Mouse (Mus musculus): Measurements from ENCODE around the gene Sik2. TPM values are rescaled to one million over a fixed set of nuclear protein-coding genes. Genes with fewer than 3 reads are reported as not detected.

Gene Sik2
- polyA plus RNA-seq, 1 experiment from 2014 or later: 15.7 TPM

GRCm38 (mm10) chr9:50885600-50885987, 123.3 kb downstream of the Sik2 start:
- peaks cover 28% of the 10 kb centered on the region for H3K4me1 ChIP-seq (ENCODE audit: insufficient read depth)
- H3K4me3 ChIP-seq (ENCODE audit: low read depth, low read length): no peak overlapping the region
- TF ChIP-seq CTCF (IDR thresholded peaks at IDR 0.05; ENCODE audit: low read depth): no peak
- H3K9me3 ChIP-seq (ENCODE audit: low read depth, low read length): no peaks in the 10 kb centered on the region
- WGBS: 38% methylated on average over 1 of the region's 1 CpGs
- peak overlapping the region; percentile 48; the same call in 1 of the 2 replicates for H3K27ac ChIP-seq (ENCODE audit: low read depth)
- H3K9ac ChIP-seq: no peak overlapping the region
- no peaks in the 10 kb centered on the region for H3K27me3 ChIP-seq (ENCODE audit: insufficient read depth, low read length)
- H3K36me3 ChIP-seq (ENCODE audit: insufficient read depth): peaks cover 24% of the 10 kb centered on the region
- ATAC-seq (ENCODE audit: insufficient read depth): no peak
- peak; percentile 21 for DNase-seq
- no peak overlapping the region for H3K4me2 ChIP-seq

- Histone ChIP-seq H3K36me3 (ENCODE audit: insufficient read depth) (peaks cover 31% of the 10 kb centered on the region), H3K9me3 (ENCODE audit: low read depth, low read length) (no peaks in the 10 kb centered on the region), H3K4me1 (ENCODE audit: insufficient read depth) (peaks cover 28% of the 10 kb centered on the region), H3K27me3 (ENCODE audit: insufficient read depth, low read length) (no peaks in the 10 kb centered on the region), H3K4me2 (no peak overlapping the region), H3K4me3 (ENCODE audit: low read depth, low read length) (no peak overlapping the region), H3K9ac (no peak overlapping the region), H3K27ac (ENCODE audit: low read depth) (peak overlapping the region; percentile 74)
- peak; percentile 58 for ATAC-seq (ENCODE audit: insufficient read depth)
- DNase-seq: peak; percentile 87
- no peak for TF ChIP-seq CTCF (IDR thresholded peaks at IDR 0.05; ENCODE audit: low read depth)
- 37% methylated on average over 10 of the region's 10 CpGs for WGBS
Observed at GRCm38 (mm10) chr9:50884741-50885599, 123.9 kb downstream of the Sik2 start.

- H3K4me2 ChIP-seq: no peak overlapping the region
- no peaks in the 10 kb centered on the region for H3K9me3 ChIP-seq (ENCODE audit: low read depth, low read length)
- no peaks in the 10 kb centered on the region for H3K27me3 ChIP-seq (ENCODE audit: insufficient read depth, low read length)
- WGBS: 69% methylated on average over 8 of the region's 8 CpGs
- TF ChIP-seq CTCF (IDR thresholded peaks at IDR 0.05; ENCODE audit: low read depth): no peak
- H3K36me3 ChIP-seq (ENCODE audit: insufficient read depth): peaks cover 39% of the 10 kb centered on the region
- peak overlapping the region; percentile 74; the same call in 1 of the 2 replicates for H3K27ac ChIP-seq (ENCODE audit: low read depth)
- DNase-seq (no peak), ATAC-seq (ENCODE audit: insufficient read depth) (no peak)
- no peak overlapping the region for H3K4me3 ChIP-seq (ENCODE audit: low read depth, low read length)
- peaks cover 28% of the 10 kb centered on the region for H3K4me1 ChIP-seq (ENCODE audit: insufficient read depth)
- H3K9ac ChIP-seq: no peak overlapping the region
Observed at GRCm38 (mm10) chr9:50884093-50884492, 124.8 kb downstream of the Sik2 start.

- Histone ChIP-seq H3K4me2 (no peak overlapping the region), H3K9ac (no peak overlapping the region), H3K4me3 (ENCODE audit: low read depth, low read length) (no peak overlapping the region), H3K9me3 (ENCODE audit: low read depth, low read length) (no peaks in the 10 kb centered on the region), H3K4me1 (ENCODE audit: insufficient read depth) (peaks cover 22% of the 10 kb centered on the region), H3K27me3 (ENCODE audit: insufficient read depth, low read length) (no peaks in the 10 kb centered on the region), H3K27ac (ENCODE audit: low read depth) (no peak overlapping the region), H3K36me3 (ENCODE audit: insufficient read depth) (peaks cover 58% of the 10 kb centered on the region)
- no peak for ATAC-seq (ENCODE audit: insufficient read depth)
- DNase-seq: no peak
- 77% methylated on average over 2 of the region's 2 CpGs for WGBS
- no peak for TF ChIP-seq CTCF (IDR thresholded peaks at IDR 0.05; ENCODE audit: low read depth)
Observed at GRCm38 (mm10) chr9:50882183-50882582, 126.7 kb downstream of the Sik2 start.

GRCm38 (mm10) chr9:50877431-50877830, 131.4 kb downstream of the Sik2 start:
- no peak overlapping the region for H3K4me2 ChIP-seq

GRCm38 (mm10) chr9:50876287-50876686, 132.6 kb downstream of the Sik2 start:
- H3K4me2 ChIP-seq: no peak overlapping the region
- DNase-seq (no peak), ATAC-seq (ENCODE audit: insufficient read depth) (no peak)
- H3K9me3 ChIP-seq (ENCODE audit: low read depth, low read length): no peaks in the 10 kb centered on the region
- no peak overlapping the region for H3K9ac ChIP-seq
- H3K27me3 ChIP-seq (ENCODE audit: insufficient read depth, low read length): no peaks in the 10 kb centered on the region
- H3K27ac ChIP-seq (ENCODE audit: low read depth): no peak overlapping the region
- WGBS: 92% methylated on average over 3 of the region's 3 CpGs
- no peaks in the 10 kb centered on the region for H3K4me1 ChIP-seq (ENCODE audit: insufficient read depth)
- no peak for TF ChIP-seq CTCF (IDR thresholded peaks at IDR 0.05; ENCODE audit: low read depth)
- peaks cover 86% of the 10 kb centered on the region for H3K36me3 ChIP-seq (ENCODE audit: insufficient read depth)
- H3K4me3 ChIP-seq (ENCODE audit: low read depth, low read length): no peak overlapping the region

More at GRCm38 (mm10) chr9:50877431-50877830, 131.4 kb downstream of the Sik2 start:
- Histone ChIP-seq H3K9ac (no peak overlapping the region), H3K27ac (ENCODE audit: low read depth) (no peak overlapping the region), H3K4me1 (ENCODE audit: insufficient read depth) (no peaks in the 10 kb centered on the region), H3K4me3 (ENCODE audit: low read depth, low read length) (no peak overlapping the region), H3K36me3 (ENCODE audit: insufficient read depth) (peaks cover 90% of the 10 kb centered on the region), H3K27me3 (ENCODE audit: insufficient read depth, low read length) (no peaks in the 10 kb centered on the region), H3K9me3 (ENCODE audit: low read depth, low read length) (no peaks in the 10 kb centered on the region)
- TF ChIP-seq CTCF (IDR thresholded peaks at IDR 0.05; ENCODE audit: low read depth): no peak
- no peak for DNase-seq
- 62% methylated on average over 3 of the region's 3 CpGs for WGBS
- no peak for ATAC-seq (ENCODE audit: insufficient read depth)

- no peak overlapping the region for H3K4me3 ChIP-seq (ENCODE audit: low read depth, low read length)
- peaks cover 85% of the 10 kb centered on the region for H3K36me3 ChIP-seq (ENCODE audit: insufficient read depth)
- no peak overlapping the region for H3K4me2 ChIP-seq
- 89% methylated on average over 4 of the region's 4 CpGs for WGBS
- ATAC-seq (ENCODE audit: insufficient read depth): no peak
- H3K9me3 ChIP-seq (ENCODE audit: low read depth, low read length): no peaks in the 10 kb centered on the region
- DNase-seq: no peak
- no peak for TF ChIP-seq CTCF (IDR thresholded peaks at IDR 0.05; ENCODE audit: low read depth)
- H3K27me3 ChIP-seq (ENCODE audit: insufficient read depth, low read length): no peaks in the 10 kb centered on the region
- H3K9ac ChIP-seq: no peak overlapping the region
- no peak overlapping the region for H3K27ac ChIP-seq (ENCODE audit: low read depth)
- H3K4me1 ChIP-seq (ENCODE audit: insufficient read depth): no peaks in the 10 kb centered on the region
Observed at GRCm38 (mm10) chr9:50875470-50875869, 133.4 kb downstream of the Sik2 start.

All from lung, embryonic 14.5 days (tissue).